ENCODE assay signal across 22 mouse cellular contexts in the genomic region with DNA sequence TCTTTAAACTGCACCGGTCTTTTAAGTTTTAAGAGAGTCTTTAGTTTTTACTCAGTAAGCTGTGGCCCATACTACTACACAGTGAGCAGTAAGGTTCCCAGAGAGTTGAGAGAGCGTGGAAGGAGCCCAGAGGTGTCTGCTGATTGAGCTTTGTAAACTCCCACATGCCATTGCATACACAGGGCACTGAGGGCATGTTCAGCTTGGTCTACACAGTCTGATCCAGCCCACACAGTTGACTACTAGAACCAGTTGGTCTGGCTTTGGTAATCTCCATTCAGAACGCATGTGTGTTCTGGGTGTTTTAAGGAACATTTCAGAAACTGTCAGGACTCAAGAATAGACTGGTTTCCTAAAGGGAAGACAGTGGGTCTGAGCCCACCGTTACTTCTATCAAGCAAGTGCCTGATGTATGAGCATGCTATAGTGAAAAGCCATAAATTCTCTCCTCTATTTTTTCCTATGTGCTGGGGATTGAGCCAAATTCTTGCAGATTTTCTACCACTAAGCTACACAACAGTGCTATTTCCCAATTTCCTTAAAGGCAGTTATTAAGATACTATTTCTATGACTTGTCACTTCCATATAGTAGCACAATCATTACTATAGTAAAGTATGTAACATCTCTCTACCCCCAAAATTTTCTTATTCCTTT. TPM values are rescaled to one million over a fixed set of nuclear protein-coding genes. Genes with fewer than 3 reads are reported as not detected.
DNase-seq lines count a peak whose midpoint lies in the region; ATAC-seq and TF ChIP-seq lines count a peak whose summit lies in the region.
"Had no signal": no experiment of that assay in that cellular context is flagged by ENCODE, and none has a peak within 500 bp of the region (broad histone marks: within the 10 kb centered on the region; RNA-seq: fewer than 3 reads in every experiment).

No protein-coding gene starts in this region.

- TF ChIP-seq POLR2A in lung, adult 2 months (IDR thresholded peaks at IDR 0.05; ENCODE audit: borderline replicate concordance, extremely low read depth, low read depth, low read length), result no peak

- no peaks in the 10 kb centered on the region for H3K9me3 ChIP-seq in lung, postnatal 0 days (ENCODE audit: low read length)
- no peaks in the 10 kb centered on the region for H3K9me3 ChIP-seq in stomach, postnatal 0 days (ENCODE audit: control insufficient read depth, low read length)
- no peaks in the 10 kb centered on the region for H3K9me3 ChIP-seq in hindbrain, postnatal 0 days (ENCODE audit: low read length)
- H3K9me3 ChIP-seq: embryonic facial prominence, embryonic 10.5 days; heart, embryonic 15.5 days; hindbrain, embryonic 15.5 days; kidney, embryonic 15.5 days; neural tube, embryonic 15.5 days had no signal

- H3K4me3 ChIP-seq in lung, postnatal 0 days (ENCODE audit: low read depth, low read length), result no peak overlapping the region
- no peak overlapping the region for H3K4me3 ChIP-seq in lung, adult 2 months (replicated peaks; ENCODE audit: extremely low read depth, low read depth, low read length)
- H3K4me3 ChIP-seq in stomach, postnatal 0 days (ENCODE audit: low read depth, low read length), result no peak overlapping the region
- no peak overlapping the region for H3K4me3 ChIP-seq in hindbrain, postnatal 0 days (ENCODE audit: low read length)
- H3K4me3 ChIP-seq: embryonic facial prominence, embryonic 10.5 days; heart, embryonic 15.5 days; hindbrain, embryonic 15.5 days; kidney, embryonic 15.5 days; neural tube, embryonic 15.5 days had no signal

- peak; percentile 55 for DNase-seq in heart, adult 11 months
- no peak for DNase-seq in heart, postnatal 36 days
- peak; percentile 25 for DNase-seq in lung, postnatal 0 days (ENCODE audit: low spot score)
- DNase-seq in lung, adult 2 months, result no peak
- peak; percentile 19 for DNase-seq in stomach, postnatal 0 days (ENCODE audit: low spot score)
- no peak for DNase-seq in hindbrain, postnatal 0 days (ENCODE audit: low spot score)
- DNase-seq in left cerebral cortex, postnatal 14 days (ENCODE audit: low spot score in 2 of 2), result no peak
- DNase-seq: adrenal gland, postnatal 14 days; gastrocnemius, postnatal 10 days; layer of hippocampus, adult 9-11 months; left cerebral cortex, postnatal 4 days; lung, adult 18-20 months; right cerebral cortex, adult 18-20 months had no signal

- 65% methylated on average over 4 of the region's 4 CpGs for WGBS in lung, postnatal 0 days
- 67% methylated on average over 4 of the region's 4 CpGs for WGBS in lung, adult 2 months
- 51% methylated on average over 4 of the region's 4 CpGs for WGBS in stomach, postnatal 0 days
- WGBS in hindbrain, postnatal 0 days, result 90% methylated on average over 4 of the region's 4 CpGs

- no peak overlapping the region for H3K4me2 ChIP-seq in lung, postnatal 0 days (replicated peaks; ENCODE audit: low read depth, low read length)
- H3K4me2 ChIP-seq in stomach, postnatal 0 days (replicated peaks; ENCODE audit: low read depth), result no peak overlapping the region
- no peak overlapping the region for H3K4me2 ChIP-seq in hindbrain, postnatal 0 days (ENCODE audit: low read depth, low read length)
- H3K4me2 ChIP-seq: heart, embryonic 15.5 days; hindbrain, embryonic 15.5 days; kidney, embryonic 15.5 days; midbrain, embryonic 11.5 days; neural tube, embryonic 15.5 days had no signal

- H3K9ac ChIP-seq in lung, postnatal 0 days (replicated peaks; ENCODE audit: low read depth), result no peak overlapping the region
- no peak overlapping the region for H3K9ac ChIP-seq in stomach, postnatal 0 days (ENCODE audit: low read length)
- H3K9ac ChIP-seq in hindbrain, postnatal 0 days (replicated peaks; ENCODE audit: low read length), result no peak overlapping the region
- H3K9ac ChIP-seq: heart, embryonic 15.5 days; hindbrain, embryonic 15.5 days; kidney, embryonic 15.5 days; neural tube, embryonic 15.5 days had no signal

- no peak for TF ChIP-seq EP300 in lung, postnatal 0 days (IDR thresholded peaks at IDR 0.05)
- TF ChIP-seq EP300 in stomach, postnatal 0 days (optimal IDR thresholded peaks at IDR 0.05), result no peak

- H3K27me3 ChIP-seq in lung, postnatal 0 days (replicated peaks; ENCODE audit: insufficient read depth, low read length), result no peaks in the 10 kb centered on the region
- no peaks in the 10 kb centered on the region for H3K27me3 ChIP-seq in stomach, postnatal 0 days (ENCODE audit: control insufficient read depth, insufficient read depth, low read length)
- no peaks in the 10 kb centered on the region for H3K27me3 ChIP-seq in hindbrain, postnatal 0 days (ENCODE audit: insufficient read depth, low read length)
- H3K27me3 ChIP-seq: heart, embryonic 15.5 days; hindbrain, embryonic 15.5 days; kidney, embryonic 15.5 days; neural tube, embryonic 15.5 days; Patski had no signal

- H3K36me3 ChIP-seq in lung, postnatal 0 days (ENCODE audit: insufficient read depth, low read length), result no peaks in the 10 kb centered on the region
- H3K36me3 ChIP-seq in stomach, postnatal 0 days (ENCODE audit: control insufficient read depth, insufficient read depth, low read length), result no peaks in the 10 kb centered on the region
- H3K36me3 ChIP-seq in hindbrain, postnatal 0 days (ENCODE audit: insufficient read depth, low read length), result no peaks in the 10 kb centered on the region
- H3K36me3 ChIP-seq: embryonic facial prominence, embryonic 10.5 days; heart, embryonic 15.5 days; hindbrain, embryonic 15.5 days; kidney, embryonic 15.5 days; neural tube, embryonic 15.5 days had no signal

- ATAC-seq in lung, postnatal 0 days, result no peak
- ATAC-seq in granulocyte monocyte progenitor cell, adult 5-6 weeks (replicated peaks; ENCODE audit: poor library complexity, severe bottlenecking), result peak; percentile 42
- peak; percentile 76 for ATAC-seq in stomach, postnatal 0 days (ENCODE audit: low FRiP score, low TSS enrichment)
- no peak for ATAC-seq in hindbrain, postnatal 0 days
- ATAC-seq: intestine, embryonic 16.5 days; Patski had no signal

- no peak for TF ChIP-seq CTCF in lung, postnatal 0 days (IDR thresholded peaks at IDR 0.05)
- TF ChIP-seq CTCF in lung, adult 2 months (IDR thresholded peaks at IDR 0.05; ENCODE audit: insufficient read depth, low read length), result no peak
- no peak for TF ChIP-seq CTCF in stomach, postnatal 0 days (IDR thresholded peaks at IDR 0.05; ENCODE audit: low read depth)
- no peak for TF ChIP-seq CTCF in hindbrain, postnatal 0 days (IDR thresholded peaks at IDR 0.05; ENCODE audit: low read depth)

- intact Hi-C loops in heart, postnatal 36 days (cut with DNase I), result no loop called here
- intact Hi-C loops in left cerebral cortex, postnatal 14 days (cut with DNase I), result no loop called here

- no peak overlapping the region for H3K27ac ChIP-seq in lung, postnatal 0 days (ENCODE audit: low read length)
- H3K27ac ChIP-seq in stomach, postnatal 0 days (replicated peaks), result peak overlapping the region; percentile 45; the same call in 1 of the 2 replicates
- H3K27ac ChIP-seq in hindbrain, postnatal 0 days, result no peak overlapping the region
- H3K27ac ChIP-seq: embryonic facial prominence, embryonic 10.5 days; heart, embryonic 15.5 days; hindbrain, embryonic 15.5 days; kidney, embryonic 15.5 days; neural tube, embryonic 15.5 days had no signal

- no peaks in the 10 kb centered on the region for H3K4me1 ChIP-seq in lung, postnatal 0 days (ENCODE audit: insufficient read depth, low read depth, low read length)
- H3K4me1 ChIP-seq in lung, adult 2 months (ENCODE audit: control insufficient read depth, insufficient read depth, low read length), result peaks cover under 1% of the 10 kb centered on the region; the same call in 1 of the 2 replicates
- no peaks in the 10 kb centered on the region; the same call in 1 of the 2 replicates for H3K4me1 ChIP-seq in stomach, postnatal 0 days (replicated peaks; ENCODE audit: control insufficient read depth, insufficient read depth)
- H3K4me1 ChIP-seq in hindbrain, postnatal 0 days (ENCODE audit: insufficient read depth, low read length), result no peaks in the 10 kb centered on the region
- H3K4me1 ChIP-seq: embryonic facial prominence, embryonic 10.5 days; hindbrain, embryonic 15.5 days had no signal

RNA-seq across cellular contexts. Expression of a gene that starts 12.5 kb away (rescaled TPM):
- total RNA-seq in heart, postnatal 36 days (2021), result 1 to 10 TPM; 4.4 to 5.0 TPM
- polyA plus RNA-seq in lung, postnatal 0 days (2015; fragmentation: Nextera tagmentation; extraction: Ambion mirVana), result 22.3 and 24.4 TPM in 2 replicates
- polyA plus RNA-seq in lung, adult 2 months (2012; rRNA removed), result 1.2 and 2.3 TPM in 2 replicates
- total RNA-seq in granulocyte monocyte progenitor cell, adult 5-6 weeks (2014; fragmentation: Nextera tagmentation), result 18.0 and 18.1 TPM in 2 replicates
- total RNA-seq in granulocyte monocyte progenitor cell, adult 5-6 weeks (2017), result 16.4 and 18.1 TPM in 2 replicates
- polyA plus RNA-seq in stomach, postnatal 0 days (2015; fragmentation: Nextera tagmentation; extraction: Ambion mirVana), result 25.8 and 26.4 TPM in 2 replicates
- 11.4 and 16.2 TPM in 2 replicates for total RNA-seq in hindbrain, postnatal 0 days (2014; rRNA removed)
- 21.4 and 23.3 TPM in 2 replicates for polyA plus RNA-seq in hindbrain, postnatal 0 days (2015; fragmentation: Nextera tagmentation; extraction: Ambion mirVana)
- total RNA-seq in left cerebral cortex, postnatal 14 days (2021), result 10 to 100 TPM; 11.9 to 13.0 TPM

RNA-seq across cellular contexts. Expression of a gene that starts 23.6 kb away (rescaled TPM):
- total RNA-seq in heart, postnatal 36 days (2021), result 10 to 100 TPM; 61.7 to 64.6 TPM
- 120 and 138 TPM in 2 replicates for polyA plus RNA-seq in lung, postnatal 0 days (2015; fragmentation: Nextera tagmentation; extraction: Ambion mirVana)
- 76.8 and 95.5 TPM in 2 replicates for polyA plus RNA-seq in lung, adult 2 months (2012; rRNA removed)
- total RNA-seq in granulocyte monocyte progenitor cell, adult 5-6 weeks (2014; fragmentation: Nextera tagmentation), result 58.9 and 83.9 TPM in 2 replicates
- 73.6 and 78.2 TPM in 2 replicates for total RNA-seq in granulocyte monocyte progenitor cell, adult 5-6 weeks (2017)
- 120 and 123 TPM in 2 replicates for polyA plus RNA-seq in stomach, postnatal 0 days (2015; fragmentation: Nextera tagmentation; extraction: Ambion mirVana)
- total RNA-seq in hindbrain, postnatal 0 days (2014; rRNA removed), result 123 and 151 TPM in 2 replicates
- polyA plus RNA-seq in hindbrain, postnatal 0 days (2015; fragmentation: Nextera tagmentation; extraction: Ambion mirVana), result 239 and 246 TPM in 2 replicates
- total RNA-seq in left cerebral cortex, postnatal 14 days (2021), result 100 to 1,000 TPM; 178 to 180 TPM

Comparison
In these comparisons a context has a peak if more than half of its experiments do, and no peak if none do; other contexts are left out.
1. DNase-seq: peak in heart, adult 11 months (single experiment), lung, postnatal 0 days (single experiment) and stomach, postnatal 0 days (single experiment); none in heart, postnatal 36 days (0 of 2), lung, adult 2 months (single experiment), hindbrain, postnatal 0 days (single experiment) and left cerebral cortex, postnatal 14 days (0 of 2).
2. ATAC-seq: peak in granulocyte monocyte progenitor cell, adult 5-6 weeks (single experiment) and stomach, postnatal 0 days (single experiment); none in lung, postnatal 0 days (single experiment) and hindbrain, postnatal 0 days (single experiment).